Mouse (Mus musculus) embryonic facial prominence, embryonic 14.5 days (tissue): ENCODE data around the gene Fam193a. TPM values are rescaled to one million over a fixed set of nuclear protein-coding genes. Genes with fewer than 3 reads are reported as not detected.

Source experiments
- ATAC-seq: fragments of 200-750 bp; cut with Nextera tagmentation; 2 replicates; pipeline ENCODE4 v1.8.0; 2017; ENCODE audit warnings: low read depth, moderate number of reproducible peaks, moderate TSS enrichment
- DNase-seq: peaks from one replicate; pipeline ENCODE4 v3.0.0-alpha.2; 2015; ENCODE audit warnings: low spot score
- H3K27ac ChIP-seq: fragments of 300-500 bp; sonication (generic); replicated peaks from 2 replicates; pipeline ENCODE4 v1.5.1; 2014; ENCODE audit warnings: low read depth, mild to moderate bottlenecking, low read length, moderate library complexity
- H3K27me3 ChIP-seq: fragments of 300-500 bp; sonication (generic); replicated peaks from 2 replicates; pipeline ENCODE4 v1.6.1; 2014; ENCODE audit warnings: low read length; ENCODE audit not compliant: control insufficient read depth, insufficient read depth
- H3K36me3 ChIP-seq: fragments of 300-500 bp; sonication (generic); 2 replicates; pipeline ENCODE4 v1.6.1; 2014; ENCODE audit warnings: low read length, mixed read lengths; ENCODE audit not compliant: control insufficient read depth, insufficient read depth
- H3K4me1 ChIP-seq: fragments of 300-500 bp; sonication (generic); 2 replicates; pipeline ENCODE4 v1.6.1; 2014; ENCODE audit warnings: antibody characterized with exemption, low read length; ENCODE audit not compliant: control insufficient read depth, insufficient read depth
- H3K4me2 ChIP-seq: fragments of 300-500 bp; sonication (generic); 2 replicates; pipeline ENCODE4 v1.6.1; 2014; ENCODE audit warnings: low read depth, mild to moderate bottlenecking, low read length, moderate library complexity, mixed read lengths
- H3K4me3 ChIP-seq: fragments of 300-500 bp; sonication (generic); 2 replicates; pipeline ENCODE4 v1.5.1; 2014; ENCODE audit warnings: low read depth, mild to moderate bottlenecking, low read length
- H3K9ac ChIP-seq: fragments of 300-500 bp; sonication (generic); 2 replicates; pipeline ENCODE4 v1.6.1; 2014; ENCODE audit warnings: low read depth, mild to moderate bottlenecking, low read length, moderate library complexity, mixed read lengths
- H3K9me3 ChIP-seq: fragments of 300-500 bp; sonication (generic); 2 replicates; pipeline ENCODE4 v1.6.1; 2016; ENCODE audit warnings: low read length; ENCODE audit not compliant: control insufficient read depth
- WGBS: fragments of 180-500 bp; shearing (Covaris S2); extraction: QIAGEN DNeasy Blood & Tissue Kit; methylation state at CpG from one replicate; pipeline ENCODE4 v1.1.7; 2014; 5-methylcytosine and 5-hydroxymethylcytosine counted together
- polyA plus RNA-seq: library from polyadenylated mRNA; unstranded; fragments of >200 nt; fragmentation: Nextera tagmentation; extraction: Ambion mirVana; gene quantifications from 2 replicates; pipeline ENCODE4 v1.2.1, GENCODE M21; 2014

The Fam193a gene
- 15.2 and 15.7 TPM in 2 replicates for polyA plus RNA-seq

DNA sequence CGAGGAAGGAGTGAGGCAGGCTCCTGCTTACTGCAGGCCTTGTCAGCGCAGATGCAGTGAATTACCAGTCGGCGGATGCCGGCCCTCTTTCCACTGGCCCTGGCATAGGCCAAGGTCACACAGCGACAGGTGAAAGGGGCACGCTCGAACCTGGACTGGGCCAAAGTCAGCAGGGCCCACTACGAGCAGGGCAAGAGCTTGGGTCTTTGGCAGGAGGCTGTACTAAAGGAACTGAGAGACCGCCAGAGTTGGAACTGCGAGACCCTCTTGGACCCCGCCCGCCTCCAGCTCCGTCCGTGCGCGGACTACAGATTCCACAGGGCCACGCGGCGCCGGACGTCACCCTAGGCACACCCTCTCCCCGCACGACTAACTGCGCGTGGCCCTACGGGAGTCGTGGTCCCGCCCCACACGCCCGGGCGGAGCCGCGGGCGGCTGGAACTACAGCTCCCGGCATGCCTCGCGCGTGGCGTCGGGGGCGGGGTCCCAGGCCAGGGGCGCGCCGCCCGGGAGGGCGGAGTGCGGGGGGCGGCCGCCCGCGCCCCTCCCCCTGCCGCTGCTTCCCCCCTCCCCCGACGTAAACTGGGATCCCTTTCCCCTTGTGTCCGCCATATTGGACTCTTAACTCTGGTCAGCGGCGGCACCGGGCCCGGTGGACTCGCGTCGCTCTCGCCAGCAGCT is at the start of gene Fam193a:
Gene Fam193a, plus strand, starts transcription at position 593 of the 681 bp plus-strand sequence.
- 0% methylated on average over 16 of the region's 64 CpGs for WGBS
- Histone ChIP-seq H3K9ac (peak within 1 kb of the TSS; percentile 91), H3K27ac (peak within 1 kb of the TSS; percentile 86), H3K4me1 (peaks cover 14% of the 10 kb centered on the region), H3K4me3 (peak within 1 kb of the TSS; percentile 91), H3K4me2 (peak within 1 kb of the TSS; percentile 69), H3K27me3 (no peaks in the 10 kb centered on the region), H3K9me3 (no peaks in the 10 kb centered on the region), H3K36me3 (0 out of 2 replicates have a peak, but pooled peaks cover 5% of the 10 kb centered on the region)
- DNase-seq, result peak; percentile 99
- ATAC-seq, result peak; percentile 100

DNA sequence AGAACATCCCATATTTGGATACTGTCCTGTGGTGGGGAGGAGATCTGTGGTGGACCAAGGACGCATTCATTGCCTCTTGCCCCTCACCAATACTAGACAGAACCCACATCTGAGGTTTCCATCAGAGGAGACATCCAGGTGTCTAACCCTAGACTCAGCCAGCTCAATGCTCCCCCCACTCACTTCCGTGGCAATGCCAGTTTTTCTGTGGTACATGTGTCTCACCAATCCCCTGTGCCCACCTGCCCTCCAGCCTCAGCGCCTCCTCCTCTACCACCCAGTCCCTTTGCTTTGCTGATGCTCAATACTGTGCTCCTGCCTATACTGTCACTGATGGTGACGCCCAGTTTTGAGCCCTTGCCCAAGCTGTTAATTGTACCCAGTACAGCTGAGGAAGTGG is 48.5 kb upstream of the Fam193a start:
- Histone ChIP-seq H3K27me3 (no peaks in the 10 kb centered on the region), H3K4me2 (no peak overlapping the region), H3K9ac (no peak overlapping the region), H3K27ac (no peak overlapping the region), H3K4me1 (peaks cover 2% of the 10 kb centered on the region), H3K9me3 (no peaks in the 10 kb centered on the region), H3K36me3 (no peaks in the 10 kb centered on the region), H3K4me3 (no peak overlapping the region)
- 85% methylated on average over 4 of the region's 4 CpGs for WGBS
- DNase-seq (no peak), ATAC-seq (no peak)

GRCm38 (mm10) chr5:34325286-34325685 is 44.4 kb upstream of the Fam193a start:
- Histone ChIP-seq H3K27me3 (no peaks in the 10 kb centered on the region), H3K4me2 (no peak overlapping the region), H3K36me3 (no peaks in the 10 kb centered on the region), H3K4me1 (peaks cover 9% of the 10 kb centered on the region), H3K4me3 (no peak overlapping the region), H3K27ac (no peak overlapping the region), H3K9me3 (peaks cover 2% of the 10 kb centered on the region; the same call in 1 of the 2 replicates), H3K9ac (no peak overlapping the region)
- ATAC-seq, result no peak
- DNase-seq, result no peak

- Histone ChIP-seq H3K27ac (peak overlapping the region; percentile 28; the same call in 1 of the 2 replicates), H3K4me3 (no peak overlapping the region), H3K36me3 (no peaks in the 10 kb centered on the region), H3K9ac (no peak overlapping the region), H3K4me1 (peaks cover 9% of the 10 kb centered on the region), H3K27me3 (no peaks in the 10 kb centered on the region), H3K9me3 (peaks cover 3% of the 10 kb centered on the region; the same call in 1 of the 2 replicates), H3K4me2 (peak overlapping the region; percentile 52)
- DNase-seq (peak; percentile 76), ATAC-seq (0 out of 2 replicates have a peak, but pooled peaks have one; percentile 42)
- WGBS, result 26% methylated on average over 4 of the region's 4 CpGs
These were observed 43.5 kb upstream of the Fam193a start for GRCm38 (mm10) chr5:34326249-34326691.

DNA sequence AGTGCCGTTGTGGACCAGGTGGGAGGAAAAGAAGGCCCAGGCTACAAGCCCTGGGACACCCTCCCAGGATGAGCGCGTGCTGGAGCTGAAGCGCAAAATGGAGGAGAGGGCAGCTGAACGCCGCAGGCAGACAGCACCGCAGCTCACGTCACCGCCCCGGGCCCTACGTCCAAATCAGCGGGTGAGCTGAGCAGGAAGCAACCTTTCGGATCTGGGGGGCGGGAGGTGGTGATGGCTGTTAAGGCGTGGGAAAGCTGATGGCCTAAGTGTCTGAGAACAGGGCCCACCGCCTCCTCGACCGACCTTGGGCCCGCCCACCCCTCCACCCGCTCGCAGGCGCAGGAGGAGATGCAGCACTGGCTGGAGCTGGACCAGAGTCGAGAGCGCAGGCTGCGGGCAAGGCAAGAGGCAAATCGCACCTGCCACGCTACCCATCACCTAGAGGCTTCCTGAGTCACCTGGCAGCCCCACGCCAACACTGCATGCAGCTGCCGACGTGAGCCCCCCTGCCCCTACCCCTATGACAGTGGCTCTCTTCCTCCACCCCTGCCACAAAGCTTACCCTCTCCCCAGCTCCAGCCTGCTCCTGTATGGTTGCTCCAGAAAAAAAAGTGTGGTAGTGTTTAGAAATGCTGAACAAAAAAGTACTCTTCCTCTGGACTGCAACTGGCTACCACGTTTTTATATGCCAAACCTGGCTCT is 42.7 kb upstream of the Fam193a start:
- ATAC-seq (peak; percentile 74), DNase-seq (peak; percentile 24)
- H3K9ac ChIP-seq, result peak overlapping the region; percentile 61
- 9% methylated on average over 24 of the region's 31 CpGs for WGBS
- H3K9me3 ChIP-seq, result peaks cover 3% of the 10 kb centered on the region; the same call in 1 of the 2 replicates
- H3K4me3 ChIP-seq, result peak overlapping the region; percentile 25
- H3K27me3 ChIP-seq, result no peaks in the 10 kb centered on the region
- H3K4me1 ChIP-seq, result peaks cover 9% of the 10 kb centered on the region
- no peaks in the 10 kb centered on the region for H3K36me3 ChIP-seq
- H3K27ac ChIP-seq, result peak overlapping the region; percentile 28; the same call in 1 of the 2 replicates
- peak overlapping the region; percentile 52 for H3K4me2 ChIP-seq

- no peak for DNase-seq
- Histone ChIP-seq H3K4me1 (peaks cover 10% of the 10 kb centered on the region), H3K9ac (no peak overlapping the region), H3K4me2 (no peak overlapping the region), H3K4me3 (no peak overlapping the region), H3K9me3 (peaks cover 3% of the 10 kb centered on the region; the same call in 1 of the 2 replicates), H3K27me3 (no peaks in the 10 kb centered on the region), H3K27ac (no peak overlapping the region), H3K36me3 (no peaks in the 10 kb centered on the region)
- no peak for ATAC-seq
- WGBS, result 86% methylated on average over 2 of the region's 2 CpGs
These were observed 39.6 kb upstream of the Fam193a start for GRCm38 (mm10) chr5:34330136-34330535.

GRCm38 (mm10) chr5:34334081-34334480 is 35.7 kb upstream of the Fam193a start:
- peaks cover 13% of the 10 kb centered on the region for H3K4me1 ChIP-seq
- 84% methylated on average over 1 of the region's 1 CpGs for WGBS
- no peak for DNase-seq

DNA sequence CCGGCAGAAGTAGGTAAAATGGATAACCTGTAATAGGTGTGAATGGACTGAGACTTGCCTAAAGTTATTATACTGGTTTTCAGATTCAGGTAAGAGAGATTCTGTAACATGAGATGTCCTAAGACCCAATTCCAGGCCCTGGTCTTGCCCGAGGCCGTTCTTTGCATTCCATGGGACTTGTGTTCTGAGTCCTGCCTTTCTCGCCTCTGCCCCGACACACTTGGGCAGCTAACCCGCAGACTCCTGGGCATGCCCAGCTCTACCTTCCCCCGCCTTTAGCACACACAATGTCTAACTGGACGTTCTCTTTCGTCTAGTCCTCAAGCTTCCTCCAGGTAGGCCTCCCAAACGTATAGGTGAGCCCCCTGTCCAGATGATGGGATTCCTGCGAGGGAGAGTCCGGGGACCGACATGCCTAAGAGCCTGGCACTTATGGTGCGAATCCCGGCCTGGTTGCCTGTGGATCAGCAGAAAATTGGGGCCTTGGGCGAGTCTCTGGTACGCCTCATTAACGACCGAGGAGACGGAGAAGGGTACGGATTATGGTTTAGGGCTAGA is 34.1 kb upstream of the Fam193a start:
- Histone ChIP-seq H3K27ac (peak overlapping the region; percentile 87), H3K4me2 (peak overlapping the region; percentile 83), H3K9ac (peak overlapping the region; percentile 97), H3K4me1 (peaks cover 13% of the 10 kb centered on the region), H3K27me3 (no peaks in the 10 kb centered on the region), H3K36me3 (peaks cover 6% of the 10 kb centered on the region; the same call in 1 of the 2 replicates), H3K4me3 (peak overlapping the region; percentile 89), H3K9me3 (no peaks in the 10 kb centered on the region)
- DNase-seq (peak; percentile 35), ATAC-seq (peak; percentile 51)
- WGBS, result 1% methylated on average over 21 of the region's 21 CpGs

More at GRCm38 (mm10) chr5:34334081-34334480, 35.7 kb upstream of the Fam193a start:
- no peak overlapping the region for H3K4me2 ChIP-seq
- no peak overlapping the region for H3K9ac ChIP-seq
- H3K4me3 ChIP-seq, result no peak overlapping the region
- peaks cover 6% of the 10 kb centered on the region; the same call in 1 of the 2 replicates for H3K36me3 ChIP-seq
- peaks cover 3% of the 10 kb centered on the region; the same call in 1 of the 2 replicates for H3K9me3 ChIP-seq
- H3K27me3 ChIP-seq, result no peaks in the 10 kb centered on the region
- ATAC-seq, result no peak
- H3K27ac ChIP-seq, result no peak overlapping the region
